Mouse (Mus musculus) erythroblast, embryonic 14.5 days (primary cell): ENCODE data around the gene Grip1.

ENCODE experiments used
- GATA1 ChIP-seq: IDR thresholded peaks from 2 replicates; pipeline ENCODE4 v1.6.1; 2012; ENCODE audit warnings: low read length, inconsistent platforms, mixed read lengths
- TAL1 ChIP-seq: IDR thresholded peaks from 3 replicates; pipeline ENCODE4 v1.6.1; 2012; ENCODE audit warnings: low read length, inconsistent platforms, mixed read lengths

DNA sequence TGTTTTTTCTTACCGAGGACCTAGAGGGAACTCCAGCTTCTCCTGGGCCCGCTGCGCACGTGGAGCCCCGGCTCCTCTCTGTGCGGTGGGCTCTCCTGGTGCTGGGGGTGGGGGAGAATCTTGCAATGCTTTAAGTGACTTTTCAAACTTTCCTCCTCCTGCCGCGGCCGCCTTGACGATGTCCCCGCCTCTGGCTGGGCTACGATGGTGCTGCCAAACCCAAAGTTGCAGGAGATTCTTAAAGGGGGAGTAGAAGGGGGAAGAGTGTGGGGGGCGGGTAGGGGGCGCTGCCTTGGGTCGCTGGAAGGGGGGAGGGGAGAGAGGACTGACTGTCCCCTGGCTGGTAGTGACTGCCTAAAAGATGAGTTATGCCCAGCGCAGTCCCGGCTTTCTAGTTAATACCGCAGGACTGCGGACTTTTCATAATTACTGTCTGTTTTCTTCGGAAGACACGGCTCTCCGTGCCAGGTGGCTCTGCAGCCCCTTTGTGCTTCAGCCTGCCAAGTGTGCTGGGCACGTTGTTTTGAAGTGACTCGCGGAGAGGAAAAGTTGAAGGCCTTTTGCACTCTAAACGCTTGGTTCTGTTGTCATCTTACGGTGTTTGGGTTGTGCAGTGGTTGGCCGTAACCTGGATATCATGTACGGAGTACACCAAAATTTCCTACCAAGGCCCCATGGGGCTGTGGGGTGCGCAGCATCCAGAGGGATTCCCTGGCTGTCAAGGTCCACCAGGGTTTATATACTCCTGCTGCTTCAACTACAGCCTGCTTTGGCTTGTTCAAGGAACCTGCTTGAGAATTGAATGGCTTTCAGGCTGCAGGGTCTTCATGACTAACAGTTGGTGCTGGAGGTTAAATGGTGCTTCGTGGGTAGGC, 1.3 kb downstream of the Grip1 start:
- TF ChIP-seq GATA1 (no peak), TAL1 (no peak)
